9 mouse cellular contexts compared by ENCODE assay signal in the genomic region with DNA sequence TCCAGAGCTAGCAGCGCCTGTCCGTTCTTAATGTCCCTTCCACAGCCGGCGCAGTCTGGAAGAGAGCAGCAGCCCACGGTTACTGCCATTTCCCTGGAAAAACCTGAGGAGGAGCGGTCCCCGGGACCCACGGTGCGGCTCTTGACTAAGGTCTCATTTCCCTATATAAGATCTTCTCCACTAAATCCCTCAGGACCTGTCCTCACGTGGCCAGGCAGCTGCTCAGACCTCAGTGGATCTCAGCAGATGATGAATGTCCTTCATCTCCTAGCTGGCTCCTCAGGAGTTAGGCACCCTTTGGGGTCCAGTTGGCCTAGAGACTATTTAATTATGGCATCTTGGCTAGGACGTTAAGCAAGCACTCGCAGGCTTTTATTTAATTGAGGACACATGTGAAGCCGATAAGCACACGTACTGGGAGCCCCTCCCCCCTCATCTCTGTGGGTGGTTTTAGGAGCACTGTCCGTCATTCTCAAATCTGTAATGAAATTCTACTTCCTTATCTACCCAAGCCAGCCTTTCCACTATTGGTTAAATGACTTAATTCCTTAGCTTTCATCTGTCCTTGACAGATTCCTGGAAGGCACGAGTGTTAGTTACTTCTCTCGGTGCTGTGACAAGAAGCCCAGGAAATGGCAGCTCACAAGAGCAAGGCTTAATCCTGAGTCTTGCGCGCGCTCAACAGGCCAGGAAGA.
DNase-seq lines count a peak whose midpoint lies in the region; ATAC-seq lines count a peak whose summit lies in the region.
"Had no signal": no experiment of that assay in that cellular context is flagged by ENCODE, and none has a peak within 500 bp of the region (broad histone marks: within the 10 kb centered on the region; RNA-seq: fewer than 3 reads in every experiment).

No protein-coding gene starts in this region.

- DNase-seq in kidney, adult 8-10 months: no peak
- DNase-seq in embryonic facial prominence, embryonic 11.5 days (ENCODE audit: low spot score): peak; percentile 65
- DNase-seq in hindbrain, embryonic 14.5 days (ENCODE audit: low spot score): peak; percentile 52
- DNase-seq in right cerebral cortex, postnatal 14 days: no peak
- no peak for DNase-seq in yolk sac, embryonic 10.5 days (ENCODE audit: low spot score)
- no peak for DNase-seq in layer of hippocampus, adult 9-10 months (ENCODE audit: low spot score)

- no peak for ATAC-seq in kidney, embryonic 14.5 days (ENCODE audit: low FRiP score, low TSS enrichment)
- ATAC-seq in embryonic facial prominence, embryonic 11.5 days (replicated peaks; ENCODE audit: insufficient number of reproducible peaks, low FRiP score, low TSS enrichment, low read depth): no peak
- ATAC-seq in hindbrain, embryonic 14.5 days (ENCODE audit: low FRiP score): no peak
- ATAC-seq in midbrain, embryonic 15.5 days (replicated peaks): peak; percentile 65

- H3K4me3 ChIP-seq in kidney, embryonic 14.5 days (ENCODE audit: low read length): no peak overlapping the region
- no peak overlapping the region for H3K4me3 ChIP-seq in embryonic facial prominence, embryonic 11.5 days (ENCODE audit: low read depth, low read length)
- H3K4me3 ChIP-seq in hindbrain, embryonic 14.5 days (replicated peaks; ENCODE audit: low read length): 0 out of 2 replicates have a peak overlapping the region, but pooled peaks have one; percentile 1
- H3K4me3 ChIP-seq in midbrain, embryonic 15.5 days: peak overlapping the region; percentile 27
- H3K4me3 ChIP-seq: liver, embryonic 15.5 days had no signal

- WGBS in kidney, embryonic 14.5 days: 57% methylated on average over 20 of the region's 20 CpGs
- 41% methylated on average over 20 of the region's 20 CpGs for WGBS in embryonic facial prominence, embryonic 11.5 days
- WGBS in hindbrain, embryonic 14.5 days: 33% methylated on average over 20 of the region's 20 CpGs
- 36% methylated on average over 20 of the region's 20 CpGs for WGBS in midbrain, embryonic 15.5 days

- H3K4me1 ChIP-seq in kidney, embryonic 14.5 days (ENCODE audit: control insufficient read depth, insufficient read depth, low read length): peaks cover 8% of the 10 kb centered on the region
- H3K4me1 ChIP-seq in embryonic facial prominence, embryonic 11.5 days (ENCODE audit: control insufficient read depth, insufficient read depth, low read length): peaks cover 6% of the 10 kb centered on the region
- peaks cover 17% of the 10 kb centered on the region for H3K4me1 ChIP-seq in hindbrain, embryonic 14.5 days (replicated peaks; ENCODE audit: control insufficient read depth, insufficient read depth, low read length)
- H3K4me1 ChIP-seq in midbrain, embryonic 15.5 days: peaks cover 23% of the 10 kb centered on the region
- H3K4me1 ChIP-seq: liver, embryonic 15.5 days had no signal

- H3K36me3 ChIP-seq in kidney, embryonic 14.5 days (ENCODE audit: control insufficient read depth, insufficient read depth, low read length): no peaks in the 10 kb centered on the region
- no peaks in the 10 kb centered on the region for H3K36me3 ChIP-seq in embryonic facial prominence, embryonic 11.5 days (replicated peaks; ENCODE audit: control insufficient read depth, insufficient read depth, low read depth, low read length)
- H3K36me3 ChIP-seq in hindbrain, embryonic 14.5 days (replicated peaks; ENCODE audit: control insufficient read depth, insufficient read depth): no peaks in the 10 kb centered on the region
- no peaks in the 10 kb centered on the region for H3K36me3 ChIP-seq in midbrain, embryonic 15.5 days (replicated peaks)
- H3K36me3 ChIP-seq: liver, embryonic 15.5 days had no signal

- peak overlapping the region; percentile 24; the same call in 1 of the 2 replicates for H3K27ac ChIP-seq in kidney, embryonic 14.5 days (ENCODE audit: low read depth, low read length)
- no peak overlapping the region for H3K27ac ChIP-seq in embryonic facial prominence, embryonic 11.5 days (replicated peaks; ENCODE audit: low read depth, low read length)
- peak overlapping the region; percentile 59 for H3K27ac ChIP-seq in hindbrain, embryonic 14.5 days
- H3K27ac ChIP-seq in midbrain, embryonic 15.5 days: peak overlapping the region; percentile 76
- H3K27ac ChIP-seq: liver, embryonic 15.5 days had no signal

- no peaks in the 10 kb centered on the region for H3K9me3 ChIP-seq in kidney, embryonic 14.5 days (ENCODE audit: control insufficient read depth, low read length)
- H3K9me3 ChIP-seq in embryonic facial prominence, embryonic 11.5 days (replicated peaks; ENCODE audit: control insufficient read depth, low read length): no peaks in the 10 kb centered on the region
- no peaks in the 10 kb centered on the region for H3K9me3 ChIP-seq in hindbrain, embryonic 14.5 days (ENCODE audit: control insufficient read depth, low read length)
- no peaks in the 10 kb centered on the region for H3K9me3 ChIP-seq in midbrain, embryonic 15.5 days
- H3K9me3 ChIP-seq: liver, embryonic 15.5 days had no signal

- H3K27me3 ChIP-seq in kidney, embryonic 14.5 days (ENCODE audit: control insufficient read depth, insufficient read depth, low read length): 0 out of 2 replicates have a peak, but pooled peaks cover 3% of the 10 kb centered on the region
- no peaks in the 10 kb centered on the region for H3K27me3 ChIP-seq in embryonic facial prominence, embryonic 11.5 days (ENCODE audit: control insufficient read depth, insufficient read depth, low read length)
- H3K27me3 ChIP-seq in hindbrain, embryonic 14.5 days (ENCODE audit: control insufficient read depth, insufficient read depth, low read length): no peaks in the 10 kb centered on the region
- no peaks in the 10 kb centered on the region for H3K27me3 ChIP-seq in midbrain, embryonic 15.5 days (replicated peaks)
- H3K27me3 ChIP-seq: liver, embryonic 15.5 days had no signal

- peak overlapping the region; percentile 18; the same call in 1 of the 2 replicates for H3K9ac ChIP-seq in kidney, embryonic 14.5 days (ENCODE audit: low read depth, low read length)
- H3K9ac ChIP-seq in embryonic facial prominence, embryonic 11.5 days (replicated peaks; ENCODE audit: low read length): peak overlapping the region; percentile 4; the same call in 1 of the 2 replicates
- H3K9ac ChIP-seq in hindbrain, embryonic 14.5 days: 0 out of 2 replicates have a peak overlapping the region, but pooled peaks have one; percentile 24
- H3K9ac ChIP-seq in midbrain, embryonic 15.5 days: no peak overlapping the region; the same call in 1 of the 2 replicates
- H3K9ac ChIP-seq: liver, embryonic 15.5 days had no signal

- H3K4me2 ChIP-seq in kidney, embryonic 14.5 days (replicated peaks; ENCODE audit: low read depth, low read length): peak overlapping the region; percentile 21; the same call in 1 of the 2 replicates
- peak overlapping the region; percentile 15; the same call in 1 of the 2 replicates for H3K4me2 ChIP-seq in embryonic facial prominence, embryonic 11.5 days (ENCODE audit: low read depth, low read length)
- peak overlapping the region; percentile 29 for H3K4me2 ChIP-seq in hindbrain, embryonic 14.5 days (replicated peaks)
- peak overlapping the region; percentile 32 for H3K4me2 ChIP-seq in midbrain, embryonic 15.5 days
- H3K4me2 ChIP-seq: liver, embryonic 15.5 days had no signal

Comparison
In these comparisons a context has a peak if more than half of its experiments do, and no peak if none do; other contexts are left out.
1. H3K4me3 ChIP-seq: peak in hindbrain, embryonic 14.5 days (single experiment) and midbrain, embryonic 15.5 days (single experiment); none in kidney, embryonic 14.5 days (single experiment) and embryonic facial prominence, embryonic 11.5 days (single experiment).
2. DNase-seq: peak in embryonic facial prominence, embryonic 11.5 days (single experiment) and hindbrain, embryonic 14.5 days (single experiment); none in kidney, adult 8-10 months (0 of 2), right cerebral cortex, postnatal 14 days (single experiment), yolk sac, embryonic 10.5 days (single experiment) and layer of hippocampus, adult 9-10 months (single experiment).
3. Peak in every context shown above with its lines, with median percentiles within 50 percentile points of each other: H3K4me2 ChIP-seq.